Mouse (Mus musculus): ENCODE measurements around the gene Ssbp2.

The Ssbp2 gene

GRCm38 (mm10) chr13:91459896-91460620, at the start of gene Ssbp2:
Ssbp2 (plus strand) TSS chr13:91460283.
- DNase-seq: no peak

GRCm38 (mm10) chr13:91413752-91414503, 46.2 kb upstream of the Ssbp2 start:
- no peak for DNase-seq

GRCm38 (mm10) chr13:91415896-91416295, 44.2 kb upstream of the Ssbp2 start:
- DNase-seq: no peak

- no peak for DNase-seq
Observed at GRCm38 (mm10) chr13:91416698-91417097, 43.4 kb upstream of the Ssbp2 start.

GRCm38 (mm10) chr13:91421387-91421949, 38.6 kb upstream of the Ssbp2 start:
- no peak for DNase-seq

- no peak for DNase-seq
Observed at GRCm38 (mm10) chr13:91430867-91431266, 29.2 kb upstream of the Ssbp2 start.

GRCm38 (mm10) chr13:91431392-91432355, 28.4 kb upstream of the Ssbp2 start:
- no peak for DNase-seq

GRCm38 (mm10) chr13:91433021-91433420, 27.1 kb upstream of the Ssbp2 start:
- no peak for DNase-seq

- no peak for DNase-seq
Observed at GRCm38 (mm10) chr13:91437931-91438330, 22.2 kb upstream of the Ssbp2 start.

GRCm38 (mm10) chr13:91441476-91441875, 18.6 kb upstream of the Ssbp2 start:
- DNase-seq: peak in 1 of 2 experiments; percentile 41

- no peak for DNase-seq
Observed at GRCm38 (mm10) chr13:91446728-91447127, 13.4 kb upstream of the Ssbp2 start.

GRCm38 (mm10) chr13:91448936-91449335, 11.1 kb upstream of the Ssbp2 start:
- DNase-seq: no peak

GRCm38 (mm10) chr13:91451405-91452166, 8.5 kb upstream of the Ssbp2 start:
- no peak for DNase-seq

GRCm38 (mm10) chr13:91452269-91452668, 7.8 kb upstream of the Ssbp2 start:
- no peak for DNase-seq

GRCm38 (mm10) chr13:91453236-91453635, 6.8 kb upstream of the Ssbp2 start:
- peak in 1 of 2 experiments; percentile 18 for DNase-seq

GRCm38 (mm10) chr13:91456041-91456440, 4.0 kb upstream of the Ssbp2 start:
- no peak for DNase-seq

- no peak for DNase-seq
Observed at GRCm38 (mm10) chr13:91456735-91457134, 3.3 kb upstream of the Ssbp2 start.

- no peak for DNase-seq
Observed at GRCm38 (mm10) chr13:91457974-91458373, 2.1 kb upstream of the Ssbp2 start.

- DNase-seq: no peak
Observed at GRCm38 (mm10) chr13:91459489-91459888, 594 bp upstream of the Ssbp2 start.

- peak; percentile 99 for DNase-seq
Observed at GRCm38 (mm10) chr13:91460621-91461284, 670 bp downstream of the Ssbp2 start.

GRCm38 (mm10) chr13:91461299-91461698, 1.2 kb downstream of the Ssbp2 start:
- DNase-seq: no peak

All from thymus, adult 18-20 months (tissue).